Mouse (Mus musculus) ES-Bruce4 (cell line): Measurements from ENCODE around the gene Ndrg4.

ENCODE experiments used
- CTCF ChIP-seq: IDR thresholded peaks from one replicate; pipeline ENCODE4 v1.8.1; 2011; ENCODE audit warnings: low read depth, low read length
- POLR2A ChIP-seq: IDR thresholded peaks from one replicate; pipeline ENCODE4 v1.8.1; 2011; ENCODE audit warnings: low read length; ENCODE audit not compliant: insufficient read depth

DNA sequence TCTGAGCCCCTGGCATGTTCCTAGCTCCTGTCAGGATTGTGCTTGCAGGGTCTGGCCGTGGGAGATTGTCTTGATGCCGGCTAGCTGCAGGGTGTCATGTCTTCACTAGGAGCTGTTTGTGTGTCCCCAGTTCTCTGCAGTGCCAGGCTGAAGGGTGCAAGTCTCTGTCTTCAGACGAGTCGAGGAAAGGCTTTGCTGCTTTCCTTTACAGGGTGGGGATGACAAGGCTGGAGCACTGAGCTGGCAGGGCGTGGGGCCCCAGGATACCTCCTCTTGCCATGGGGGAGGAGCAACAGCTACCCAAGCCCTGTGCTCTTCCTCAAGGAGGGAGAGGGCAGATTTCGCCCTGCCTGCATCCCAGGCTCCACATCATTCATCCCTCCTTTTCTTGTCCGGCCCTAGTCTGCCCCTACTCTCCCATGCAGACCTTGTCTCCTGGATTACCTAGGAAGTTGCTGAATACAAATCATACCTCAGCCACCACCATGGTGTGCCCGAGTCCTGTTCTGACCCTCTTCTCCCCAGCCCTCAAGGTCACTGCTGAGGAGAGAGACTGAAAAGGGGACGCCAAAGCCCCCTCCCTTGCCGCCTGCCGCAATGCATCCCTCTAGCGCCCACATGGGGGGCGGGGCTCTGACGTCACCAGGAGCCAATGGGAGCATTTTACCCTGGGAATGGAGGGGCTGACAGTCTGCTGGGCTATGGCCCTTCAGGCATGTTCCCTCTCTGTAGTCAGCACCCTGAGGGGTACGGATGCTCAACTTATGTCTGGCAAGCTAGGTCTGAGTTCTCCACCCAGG lies 26.9 kb downstream of the Ndrg4 start:
- TF ChIP-seq POLR2A (no peak), CTCF (no peak)
